Mouse (Mus musculus) testis, adult 2 months (tissue): ENCODE measurements around the gene Heatr4.

Source experiments
- CTCF ChIP-seq: fragments of 200-500 bp; IDR thresholded peaks from 2 replicates; pipeline ENCODE4 v1.5.1; 2012; ENCODE audit warnings: low read depth, mild to moderate bottlenecking, inconsistent platforms, low read length, moderate library complexity; ENCODE audit not compliant: control insufficient read depth, insufficient read depth, insufficient replicate concordance
- POLR2A ChIP-seq: fragments of 200-500 bp; IDR thresholded peaks from 2 replicates; pipeline ENCODE4 v1.6.1; 2012; ENCODE audit warnings: low read depth, mild to moderate bottlenecking, inconsistent platforms, low read length, moderate library complexity; ENCODE audit not compliant: control insufficient read depth

- TF ChIP-seq POLR2A (no peak), CTCF (no peak)
These were observed 45.3 kb downstream of the Heatr4 start for GRCm38 (mm10) chr12:83939332-83939731.
